Mouse (Mus musculus): ENCODE measurements at regions not wholly inside any gene's neighbourhood (a gene's known extent, or its start where the extent isn't known, plus 50 kb on each side); places are given as distances from the start of the nearest gene placed in this dataset.
"Not testable (repeated sequence)": the region's sequence is repeated elsewhere in the genome, so short reads cannot be mapped to it uniquely, and the experiment has no call there.

- Histone ChIP-seq H3K9ac (replicated peaks) (no peak overlapping the region), H3K27me3 (no peaks in the 10 kb centered on the region), H3K9me3 (no peaks in the 10 kb centered on the region), H3K4me2 (replicated peaks) (no peak overlapping the region), H3K4me3 (no peak overlapping the region), H3K27ac (replicated peaks) (no peak overlapping the region), H3K36me3 (no peaks in the 10 kb centered on the region), H3K4me1 (no peaks in the 10 kb centered on the region)
- WGBS, result 94% methylated on average over 8 of the region's 8 CpGs
- no peak for ATAC-seq (replicated peaks)
Measured at GRCm38 (mm10) chr17:52351293-52351692, 251.2 kb upstream of the Kcnh8 start.

- H3K9ac ChIP-seq (replicated peaks), result no peak overlapping the region
- no peak overlapping the region for H3K4me2 ChIP-seq (replicated peaks)
- no peak overlapping the region for H3K4me3 ChIP-seq
- no peaks in the 10 kb centered on the region for H3K36me3 ChIP-seq
- no peak for ATAC-seq (replicated peaks)
- H3K27ac ChIP-seq (replicated peaks), result no peak overlapping the region
- H3K9me3 ChIP-seq, result no peaks in the 10 kb centered on the region
- no peaks in the 10 kb centered on the region for H3K27me3 ChIP-seq
- H3K4me1 ChIP-seq, result no peaks in the 10 kb centered on the region
Measured at GRCm38 (mm10) chr17:52350696-52351095, 251.8 kb upstream of the Kcnh8 start.

- Histone ChIP-seq H3K27ac (replicated peaks) (no peak overlapping the region), H3K4me3 (no peak overlapping the region), H3K9ac (replicated peaks) (no peak overlapping the region), H3K9me3 (no peaks in the 10 kb centered on the region), H3K4me1 (no peaks in the 10 kb centered on the region), H3K36me3 (no peaks in the 10 kb centered on the region), H3K27me3 (no peaks in the 10 kb centered on the region), H3K4me2 (replicated peaks) (no peak overlapping the region)
- 79% methylated on average over 5 of the region's 5 CpGs for WGBS
- no peak for ATAC-seq (replicated peaks)
Measured at GRCm38 (mm10) chr17:52349872-52350271, 252.6 kb upstream of the Kcnh8 start.

- no peaks in the 10 kb centered on the region for H3K27me3 ChIP-seq
- no peak overlapping the region for H3K4me3 ChIP-seq
- no peak overlapping the region for H3K4me2 ChIP-seq (replicated peaks)
- no peak for ATAC-seq (replicated peaks)
- no peaks in the 10 kb centered on the region for H3K36me3 ChIP-seq
- no peak overlapping the region for H3K27ac ChIP-seq (replicated peaks)
- WGBS, result 71% methylated on average over 8 of the region's 8 CpGs
- H3K9me3 ChIP-seq, result no peaks in the 10 kb centered on the region
- H3K9ac ChIP-seq (replicated peaks), result no peak overlapping the region
- H3K4me1 ChIP-seq, result no peaks in the 10 kb centered on the region
Measured at GRCm38 (mm10) chr17:52348481-52349083, 253.9 kb upstream of the Kcnh8 start.

- Histone ChIP-seq H3K36me3 (no peaks in the 10 kb centered on the region), H3K4me3 (no peak overlapping the region), H3K9ac (replicated peaks) (no peak overlapping the region), H3K27ac (replicated peaks) (no peak overlapping the region), H3K27me3 (no peaks in the 10 kb centered on the region), H3K4me2 (replicated peaks) (no peak overlapping the region), H3K9me3 (no peaks in the 10 kb centered on the region), H3K4me1 (no peaks in the 10 kb centered on the region)
- WGBS, result 80% methylated on average over 1 of the region's 1 CpGs
- ATAC-seq (replicated peaks), result no peak
Measured at GRCm38 (mm10) chr17:52320586-52320985, 281.9 kb upstream of the Kcnh8 start.

GRCm38 (mm10) chr17:52316976-52317375, 285.5 kb upstream of the Kcnh8 start:
- no peak for ATAC-seq (replicated peaks)
- H3K36me3 ChIP-seq, result no peaks in the 10 kb centered on the region
- no peak overlapping the region for H3K27ac ChIP-seq (replicated peaks)
- no peaks in the 10 kb centered on the region for H3K27me3 ChIP-seq
- 82% methylated on average over 3 of the region's 3 CpGs for WGBS
- H3K9me3 ChIP-seq, result no peaks in the 10 kb centered on the region
- H3K9ac ChIP-seq (replicated peaks), result no peak overlapping the region
- H3K4me3 ChIP-seq, result no peak overlapping the region
- no peak overlapping the region for H3K4me2 ChIP-seq (replicated peaks)
- no peaks in the 10 kb centered on the region for H3K4me1 ChIP-seq

GRCm38 (mm10) chr17:52315879-52316278, 286.6 kb upstream of the Kcnh8 start:
- no peaks in the 10 kb centered on the region for H3K27me3 ChIP-seq
- no peak overlapping the region for H3K27ac ChIP-seq (replicated peaks)
- H3K4me1 ChIP-seq, result no peaks in the 10 kb centered on the region
- no peak overlapping the region for H3K4me3 ChIP-seq
- ATAC-seq (replicated peaks), result no peak
- no peaks in the 10 kb centered on the region for H3K36me3 ChIP-seq
- WGBS, result 91% methylated on average over 2 of the region's 2 CpGs
- no peak overlapping the region for H3K4me2 ChIP-seq (replicated peaks)
- H3K9ac ChIP-seq (replicated peaks), result no peak overlapping the region
- no peaks in the 10 kb centered on the region for H3K9me3 ChIP-seq

GRCm38 (mm10) chr17:52315456-52315855, 287.1 kb upstream of the Kcnh8 start:
- H3K9ac ChIP-seq (replicated peaks); H3K27me3 ChIP-seq; H3K36me3 ChIP-seq; H3K9me3 ChIP-seq; H3K4me1 ChIP-seq; H3K27ac ChIP-seq (replicated peaks); H3K4me3 ChIP-seq; ATAC-seq (replicated peaks); H3K4me2 ChIP-seq (replicated peaks): not testable (repeated sequence)
- 65% methylated on average over 2 of the region's 2 CpGs for WGBS

- no peaks in the 10 kb centered on the region for H3K9me3 ChIP-seq
- H3K9ac ChIP-seq (replicated peaks), result no peak overlapping the region
- H3K4me2 ChIP-seq (replicated peaks), result no peak overlapping the region
- WGBS, result 91% methylated on average over 1 of the region's 1 CpGs
- no peak for ATAC-seq (replicated peaks)
- no peak overlapping the region for H3K27ac ChIP-seq (replicated peaks)
- no peaks in the 10 kb centered on the region for H3K36me3 ChIP-seq
- no peaks in the 10 kb centered on the region for H3K4me1 ChIP-seq
- H3K4me3 ChIP-seq, result no peak overlapping the region
- no peaks in the 10 kb centered on the region for H3K27me3 ChIP-seq
Measured at GRCm38 (mm10) chr17:52312043-52312442, 290.5 kb upstream of the Kcnh8 start.

- Histone ChIP-seq H3K4me1 (no peaks in the 10 kb centered on the region), H3K36me3 (no peaks in the 10 kb centered on the region), H3K9me3 (no peaks in the 10 kb centered on the region), H3K9ac (replicated peaks) (no peak overlapping the region), H3K4me3 (no peak overlapping the region), H3K27me3 (no peaks in the 10 kb centered on the region), H3K4me2 (replicated peaks) (no peak overlapping the region), H3K27ac (replicated peaks) (no peak overlapping the region)
- WGBS, result 73% methylated on average over 5 of the region's 5 CpGs
- no peak for ATAC-seq (replicated peaks)
Measured at GRCm38 (mm10) chr17:52308789-52309188, 293.7 kb upstream of the Kcnh8 start.

GRCm38 (mm10) chr17:52304133-52304532, 298.4 kb upstream of the Kcnh8 start:
- ATAC-seq (replicated peaks), result no peak
- Histone ChIP-seq H3K9me3 (no peaks in the 10 kb centered on the region), H3K9ac (replicated peaks) (no peak overlapping the region), H3K4me1 (no peaks in the 10 kb centered on the region), H3K4me2 (replicated peaks) (no peak overlapping the region), H3K27me3 (no peaks in the 10 kb centered on the region), H3K36me3 (no peaks in the 10 kb centered on the region), H3K27ac (replicated peaks) (no peak overlapping the region), H3K4me3 (no peak overlapping the region)
- 62% methylated on average over 4 of the region's 4 CpGs for WGBS

GRCm38 (mm10) chr17:52303320-52303719, 299.2 kb upstream of the Kcnh8 start:
- H3K27ac ChIP-seq (replicated peaks), result no peak overlapping the region
- H3K36me3 ChIP-seq, result no peaks in the 10 kb centered on the region
- no peaks in the 10 kb centered on the region for H3K9me3 ChIP-seq
- no peak overlapping the region for H3K9ac ChIP-seq (replicated peaks)
- H3K27me3 ChIP-seq, result no peaks in the 10 kb centered on the region
- no peak overlapping the region for H3K4me3 ChIP-seq
- H3K4me1 ChIP-seq, result no peaks in the 10 kb centered on the region
- WGBS, result 95% methylated on average over 4 of the region's 4 CpGs
- H3K4me2 ChIP-seq (replicated peaks), result no peak overlapping the region
- ATAC-seq (replicated peaks), result no peak

- H3K4me2 ChIP-seq (replicated peaks), result no peak overlapping the region
- 93% methylated on average over 4 of the region's 4 CpGs for WGBS
- H3K9ac ChIP-seq (replicated peaks), result no peak overlapping the region
- no peaks in the 10 kb centered on the region for H3K9me3 ChIP-seq
- no peak for ATAC-seq (replicated peaks)
- no peak overlapping the region for H3K27ac ChIP-seq (replicated peaks)
- no peaks in the 10 kb centered on the region for H3K36me3 ChIP-seq
- no peak overlapping the region for H3K4me3 ChIP-seq
- H3K27me3 ChIP-seq, result no peaks in the 10 kb centered on the region
- no peaks in the 10 kb centered on the region for H3K4me1 ChIP-seq
Measured at GRCm38 (mm10) chr17:52299769-52300168, 302.7 kb upstream of the Kcnh8 start.

Data from forebrain, embryonic 15.5 days (tissue).